Mouse (Mus musculus) brain, embryonic 14.5 days (tissue): ENCODE results near the gene Dusp6.

Experiments used
- CTCF ChIP-seq: fragments of 200-500 bp; IDR thresholded peaks from 2 replicates; pipeline ENCODE4 v1.5.1; 2012; ENCODE audit warnings: inconsistent platforms, mild to moderate bottlenecking, moderate library complexity, borderline replicate concordance; ENCODE audit not compliant: insufficient read depth, insufficient read length; ENCODE audit errors: extremely low read depth
- POLR2A ChIP-seq: fragments of 200-500 bp; IDR thresholded peaks from 2 replicates; pipeline ENCODE4 v1.6.1; 2012; ENCODE audit warnings: mild to moderate bottlenecking, inconsistent platforms, borderline replicate concordance; ENCODE audit not compliant: poor library complexity, insufficient read depth, insufficient read length, severe bottlenecking; ENCODE audit errors: extremely low read depth

- no peak for TF ChIP-seq CTCF
- no peak for TF ChIP-seq POLR2A
Measured at GRCm38 (mm10) chr10:99265011-99265694, 2.1 kb downstream of the Dusp6 start.
